Mouse (Mus musculus): ENCODE data around the gene Prc1. TPM values are rescaled to one million over a fixed set of nuclear protein-coding genes. Genes with fewer than 3 reads are reported as not detected.
A peak's percentile ranks its signal among the peaks of the same experiment; 100 is the strongest.

Prc1 gene
- polyA plus RNA-seq, 1 experiment: 3.0 TPM

- Histone ChIP-seq H3K4me3 (ENCODE audit: insufficient read depth, low read length) (no peak overlapping the region), H3K4me1 (ENCODE audit: control insufficient read depth, insufficient read depth, low read length) (no peaks in the 10 kb centered on the region), H3K27ac (ENCODE audit: insufficient read depth, low read length) (no peak overlapping the region)
- TF ChIP-seq CTCF (IDR thresholded peaks at IDR 0.05; ENCODE audit: extremely low read depth, insufficient read depth, low read length): no peak
- no peak for TF ChIP-seq POLR2A (IDR thresholded peaks at IDR 0.05; ENCODE audit: extremely low read depth, insufficient read depth, low read length)
Observed at GRCm38 (mm10) chr7:80325292-80325868, 31.1 kb downstream of the Prc1 start.

- no peak overlapping the region for H3K27ac ChIP-seq (ENCODE audit: insufficient read depth, low read length)
- TF ChIP-seq POLR2A (IDR thresholded peaks at IDR 0.05; ENCODE audit: extremely low read depth, insufficient read depth, low read length) (no peak), CTCF (IDR thresholded peaks at IDR 0.05; ENCODE audit: extremely low read depth, insufficient read depth, low read length) (no peak)
- H3K4me3 ChIP-seq (ENCODE audit: insufficient read depth, low read length): no peak overlapping the region
- no peaks in the 10 kb centered on the region for H3K4me1 ChIP-seq (ENCODE audit: control insufficient read depth, insufficient read depth, low read length)
Observed at GRCm38 (mm10) chr7:80326076-80326475, 31.8 kb downstream of the Prc1 start.

DNA sequence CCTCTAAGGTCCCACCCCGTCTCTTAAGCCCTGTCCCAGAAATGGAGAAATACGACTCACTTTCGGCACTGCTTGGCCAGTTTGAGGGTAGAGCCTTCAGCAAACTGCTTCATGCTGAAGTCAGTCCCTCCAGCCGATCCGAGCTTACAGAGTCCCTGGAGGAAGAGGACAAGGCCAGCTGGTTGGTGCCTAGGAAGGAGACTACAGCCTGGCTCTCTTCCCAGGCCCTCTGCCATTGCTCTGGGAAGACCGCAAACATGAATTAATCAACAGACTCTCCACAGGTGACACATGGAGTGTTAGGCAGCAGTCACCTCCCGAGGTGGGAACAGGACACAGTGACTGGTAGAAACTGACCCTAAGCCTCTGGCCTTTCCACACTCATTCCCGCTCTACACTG lies 36.0 kb downstream of the Prc1 start:
- Histone ChIP-seq H3K4me3 (ENCODE audit: insufficient read depth, low read length) (no peak overlapping the region), H3K27ac (ENCODE audit: insufficient read depth, low read length) (no peak overlapping the region), H3K4me1 (ENCODE audit: control insufficient read depth, insufficient read depth, low read length) (no peaks in the 10 kb centered on the region)
- no peak for TF ChIP-seq CTCF (IDR thresholded peaks at IDR 0.05; ENCODE audit: extremely low read depth, insufficient read depth, low read length)
- TF ChIP-seq POLR2A (IDR thresholded peaks at IDR 0.05; ENCODE audit: extremely low read depth, insufficient read depth, low read length): no peak

GRCm38 (mm10) chr7:80331433-80331832 lies 37.2 kb downstream of the Prc1 start:
- H3K27ac ChIP-seq (ENCODE audit: insufficient read depth, low read length): no peak overlapping the region
- TF ChIP-seq CTCF (IDR thresholded peaks at IDR 0.05; ENCODE audit: extremely low read depth, insufficient read depth, low read length): no peak
- TF ChIP-seq POLR2A (IDR thresholded peaks at IDR 0.05; ENCODE audit: extremely low read depth, insufficient read depth, low read length): no peak
- no peak overlapping the region for H3K4me3 ChIP-seq (ENCODE audit: insufficient read depth, low read length)
- no peaks in the 10 kb centered on the region; the same call in 1 of the 2 replicates for H3K4me1 ChIP-seq (ENCODE audit: control insufficient read depth, insufficient read depth, low read length)

- TF ChIP-seq POLR2A (IDR thresholded peaks at IDR 0.05; ENCODE audit: extremely low read depth, insufficient read depth, low read length) (no peak), CTCF (IDR thresholded peaks at IDR 0.05; ENCODE audit: extremely low read depth, insufficient read depth, low read length) (no peak)
- Histone ChIP-seq H3K27ac (ENCODE audit: insufficient read depth, low read length) (no peak overlapping the region), H3K4me1 (ENCODE audit: control insufficient read depth, insufficient read depth, low read length) (no peaks in the 10 kb centered on the region; the same call in 1 of the 2 replicates), H3K4me3 (ENCODE audit: insufficient read depth, low read length) (no peak overlapping the region)
Observed at GRCm38 (mm10) chr7:80334848-80335247, 40.6 kb downstream of the Prc1 start.

DNA sequence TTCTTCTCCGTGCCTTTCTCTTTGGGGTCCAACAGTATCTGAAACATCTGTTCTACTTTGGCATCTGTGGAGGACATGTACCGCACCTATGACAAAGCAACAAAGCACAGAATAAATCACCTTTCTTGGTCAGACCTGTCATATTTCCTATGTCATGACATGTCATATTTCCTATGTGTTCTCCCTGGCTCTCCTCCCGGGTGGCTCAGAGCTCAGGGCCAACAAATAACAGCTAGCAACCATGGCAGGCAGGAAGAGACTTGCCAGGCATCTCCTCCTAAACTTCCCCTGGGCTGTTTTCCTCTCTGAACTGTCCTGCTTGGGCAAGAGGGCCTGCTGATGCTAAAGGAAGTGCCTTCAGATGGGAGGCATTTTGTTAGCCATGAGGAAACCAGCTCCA lies 42.7 kb downstream of the Prc1 start:
- H3K4me1 ChIP-seq (ENCODE audit: control insufficient read depth, insufficient read depth, low read length): no peaks in the 10 kb centered on the region; the same call in 1 of the 2 replicates
- TF ChIP-seq CTCF (IDR thresholded peaks at IDR 0.05; ENCODE audit: extremely low read depth, insufficient read depth, low read length) (no peak), POLR2A (IDR thresholded peaks at IDR 0.05; ENCODE audit: extremely low read depth, insufficient read depth, low read length) (no peak)
- H3K4me3 ChIP-seq (ENCODE audit: insufficient read depth, low read length): no peak overlapping the region
- no peak overlapping the region for H3K27ac ChIP-seq (ENCODE audit: insufficient read depth, low read length)

GRCm38 (mm10) chr7:80339371-80339770 lies 45.1 kb downstream of the Prc1 start:
- no peaks in the 10 kb centered on the region; the same call in none of the 2 replicates for H3K4me1 ChIP-seq (ENCODE audit: control insufficient read depth, insufficient read depth, low read length)

GRCm38 (mm10) chr7:80339793-80340628 lies 45.8 kb downstream of the Prc1 start:
- TF ChIP-seq POLR2A (IDR thresholded peaks at IDR 0.05; ENCODE audit: extremely low read depth, insufficient read depth, low read length): peak; percentile 97
- peak; percentile 62 for TF ChIP-seq CTCF (IDR thresholded peaks at IDR 0.05; ENCODE audit: extremely low read depth, insufficient read depth, low read length)
- Histone ChIP-seq H3K27ac (ENCODE audit: insufficient read depth, low read length) (no peak overlapping the region; the same call in 1 of the 2 replicates), H3K4me3 (ENCODE audit: insufficient read depth, low read length) (peak overlapping the region; percentile 60), H3K4me1 (ENCODE audit: control insufficient read depth, insufficient read depth, low read length) (no peaks in the 10 kb centered on the region; the same call in none of the 2 replicates)

More at GRCm38 (mm10) chr7:80339371-80339770, 45.1 kb downstream of the Prc1 start:
- H3K4me3 ChIP-seq (ENCODE audit: insufficient read depth, low read length): peak overlapping the region; percentile 60
- no peak for TF ChIP-seq CTCF (IDR thresholded peaks at IDR 0.05; ENCODE audit: extremely low read depth, insufficient read depth, low read length)
- TF ChIP-seq POLR2A (IDR thresholded peaks at IDR 0.05; ENCODE audit: extremely low read depth, insufficient read depth, low read length): no peak
- H3K27ac ChIP-seq (ENCODE audit: insufficient read depth, low read length): no peak overlapping the region

- Histone ChIP-seq H3K27ac (ENCODE audit: insufficient read depth, low read length) (no peak within 1 kb of the TSS; the same call in 1 of the 2 replicates), H3K4me1 (ENCODE audit: control insufficient read depth, insufficient read depth, low read length) (no peaks in the 10 kb centered on the region; the same call in none of the 2 replicates), H3K4me3 (ENCODE audit: insufficient read depth, low read length) (peak within 1 kb of the TSS; percentile 60)
- TF ChIP-seq CTCF (IDR thresholded peaks at IDR 0.05; ENCODE audit: extremely low read depth, insufficient read depth, low read length): peak; percentile 61
- TF ChIP-seq POLR2A (IDR thresholded peaks at IDR 0.05; ENCODE audit: extremely low read depth, insufficient read depth, low read length): no peak
Observed at GRCm38 (mm10) chr7:80340793-80341192, 46.5 kb downstream of the Prc1 start, which contains the start of gene Unc45a. Gene Unc45a, minus strand, starts transcription at chr7:80341005.
